Mouse (Mus musculus) induced T-regulatory cell, adult 2 months (primary cell): ENCODE measurements around the gene Epb41l3.

Experiments
- DNase-seq: peaks from one replicate; pipeline ENCODE4 v3.0.0-alpha.2; 2012; ENCODE audit warnings: low read depth

The Epb41l3 gene

DNA sequence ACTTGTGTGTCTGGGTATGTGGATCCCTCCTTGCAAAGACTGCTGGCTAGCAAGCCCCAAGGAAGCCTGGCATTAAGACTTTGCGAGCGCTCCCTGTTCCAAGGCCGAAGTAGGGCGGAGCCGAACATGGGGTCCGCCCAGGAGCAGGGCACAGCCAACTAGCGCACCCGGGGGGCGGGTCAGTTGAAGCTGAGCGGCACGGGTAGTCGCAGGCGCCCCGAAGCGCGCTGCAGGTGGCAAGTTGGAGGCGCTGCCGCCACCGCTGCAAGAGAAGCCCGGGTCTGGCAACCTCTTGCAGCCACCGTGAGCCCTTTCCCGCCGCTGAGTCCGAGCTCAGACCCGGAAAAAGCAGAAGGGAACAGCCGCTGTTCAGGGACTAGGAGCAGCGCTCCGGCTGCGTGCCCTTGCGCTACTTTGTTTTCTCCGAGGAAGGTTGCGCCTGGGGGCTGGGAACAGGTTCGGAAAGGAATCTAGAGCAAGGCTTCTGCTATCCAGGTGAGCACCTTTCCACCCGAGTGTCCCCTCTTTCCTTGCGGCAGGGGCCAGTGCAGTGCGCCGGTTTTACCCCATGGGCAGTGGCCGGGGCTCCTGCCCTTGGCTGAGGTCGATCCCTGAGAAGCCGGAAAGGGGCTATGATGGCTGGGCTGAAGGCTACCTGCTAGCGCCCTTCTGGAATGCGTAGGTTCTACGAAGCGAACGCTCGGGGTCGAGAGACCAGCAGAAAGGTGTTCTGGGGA lies at the start of gene Epb41l3:
TSS of gene Epb41l3 (plus strand) at position 183 of the 737 bp plus-strand sequence.
- DNase-seq: no peak

DNA sequence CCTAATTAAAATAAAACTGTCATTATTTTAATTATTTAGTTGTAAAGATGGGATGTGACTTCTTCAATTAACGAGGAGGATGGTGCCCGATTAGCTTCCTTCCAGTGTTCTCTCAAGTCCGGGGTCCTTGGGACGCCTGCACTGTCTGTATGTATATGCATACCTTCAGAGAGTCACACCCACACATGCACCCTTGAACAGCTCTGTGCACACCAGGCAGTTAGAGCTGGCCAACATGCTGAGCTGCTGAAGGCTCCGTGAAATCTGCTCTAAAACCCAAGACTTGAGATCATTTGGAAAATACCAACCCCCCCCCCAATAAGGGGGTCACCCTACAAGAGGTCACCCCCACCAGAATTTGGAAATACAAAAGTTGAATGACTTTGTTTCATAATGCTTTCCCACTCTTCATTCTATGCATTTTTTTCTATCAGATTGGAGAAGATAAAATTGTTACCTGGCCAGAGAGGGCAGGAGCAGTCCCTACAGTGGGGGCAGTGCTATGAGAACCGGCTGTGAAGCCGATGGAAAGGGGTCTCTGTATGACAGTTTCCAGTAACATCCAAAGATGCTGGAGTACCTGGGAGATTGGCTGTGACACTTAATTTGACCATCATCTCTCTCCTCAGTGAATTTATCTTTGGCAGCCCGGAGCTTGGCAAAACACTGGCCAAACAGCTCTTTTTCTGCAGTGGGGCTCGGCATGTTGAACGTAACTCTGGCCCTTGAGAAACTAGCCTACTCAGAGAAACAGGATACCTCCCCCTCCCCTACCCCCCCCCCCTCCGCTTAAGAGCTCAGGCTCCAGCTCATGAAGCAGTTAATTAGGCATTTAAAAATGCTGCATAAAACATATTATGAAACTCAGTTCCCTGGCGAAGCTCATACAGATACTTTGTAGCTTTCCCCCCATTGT lies 36.5 kb upstream of the Epb41l3 start:
- no peak for DNase-seq

DNA sequence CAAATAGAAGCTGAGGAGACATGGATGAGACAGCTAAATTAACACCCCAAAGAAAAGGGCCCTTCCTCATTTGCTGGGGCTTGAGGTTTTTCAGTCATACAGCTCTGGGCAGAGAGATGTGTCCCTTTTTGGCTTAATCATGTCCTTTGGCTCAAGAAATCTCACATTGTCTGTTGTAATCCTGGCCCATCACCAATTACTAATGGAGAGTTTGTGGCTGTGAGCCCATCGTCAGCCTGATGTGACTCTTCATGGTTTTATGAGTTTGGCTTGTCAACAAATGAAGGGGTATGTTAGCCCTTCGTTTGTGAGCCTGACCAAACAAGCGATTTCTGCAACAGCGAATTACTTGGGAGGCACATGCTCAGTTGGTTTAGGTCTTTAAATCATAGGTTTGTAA lies 34.0 kb upstream of the Epb41l3 start:
- no peak for DNase-seq

DNA sequence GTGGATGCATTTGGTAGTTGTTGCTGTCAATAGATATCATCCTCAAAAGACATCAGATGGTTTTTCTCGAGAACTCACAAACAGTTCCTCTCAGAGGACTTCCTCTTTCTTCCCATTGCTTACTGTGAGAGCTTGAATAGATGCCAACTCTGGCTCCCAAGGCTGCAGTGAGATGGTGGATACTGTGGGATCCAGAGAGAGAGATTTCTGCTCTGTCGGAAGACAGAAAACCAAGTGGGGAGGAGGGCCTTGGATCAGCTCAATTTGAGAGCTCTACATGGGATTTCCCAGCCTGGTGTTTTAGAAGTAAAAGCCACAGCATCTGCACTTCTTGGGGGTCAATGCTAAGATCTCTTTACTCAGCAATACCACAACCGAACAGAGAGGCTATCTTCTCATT lies 26.7 kb upstream of the Epb41l3 start:
- no peak for DNase-seq

DNA sequence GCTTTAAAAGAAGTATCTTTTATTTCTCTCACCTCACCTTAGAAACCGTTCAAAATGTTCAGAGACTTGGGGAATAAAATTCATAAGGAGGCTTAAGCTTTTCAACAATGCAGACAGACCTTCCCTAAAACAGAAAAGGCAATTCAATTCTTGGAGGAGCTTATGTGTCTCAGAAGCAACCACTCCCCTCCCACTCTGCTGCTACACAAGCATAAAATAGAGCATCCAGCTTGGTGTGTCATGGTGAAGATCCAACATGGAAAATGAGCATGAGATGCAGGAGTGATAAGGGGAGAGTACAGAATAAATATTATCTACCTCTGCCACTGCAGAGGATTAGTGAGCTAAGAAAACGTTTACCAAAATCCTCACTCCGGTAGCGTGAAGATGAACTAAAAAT lies 21.5 kb upstream of the Epb41l3 start:
- DNase-seq: no peak

DNA sequence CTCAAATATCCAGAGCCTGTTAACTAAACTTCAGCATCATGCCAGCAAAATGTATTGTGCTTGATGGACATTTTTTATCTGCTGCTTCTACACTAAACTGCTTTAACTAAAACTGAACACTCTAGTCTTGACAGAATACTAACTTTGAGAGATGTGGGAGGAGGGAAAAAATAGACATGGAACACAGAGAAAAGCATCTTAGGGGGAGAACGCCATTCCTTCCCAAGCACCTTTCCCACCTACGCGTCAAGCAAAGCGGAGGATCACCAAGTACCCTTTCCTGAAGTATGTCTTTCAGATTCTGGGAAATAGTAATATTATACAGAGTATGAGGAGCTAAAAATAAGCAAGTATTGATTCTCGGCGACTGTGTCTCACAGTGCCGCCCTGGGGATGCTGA lies 15.7 kb upstream of the Epb41l3 start:
- DNase-seq: no peak

DNA sequence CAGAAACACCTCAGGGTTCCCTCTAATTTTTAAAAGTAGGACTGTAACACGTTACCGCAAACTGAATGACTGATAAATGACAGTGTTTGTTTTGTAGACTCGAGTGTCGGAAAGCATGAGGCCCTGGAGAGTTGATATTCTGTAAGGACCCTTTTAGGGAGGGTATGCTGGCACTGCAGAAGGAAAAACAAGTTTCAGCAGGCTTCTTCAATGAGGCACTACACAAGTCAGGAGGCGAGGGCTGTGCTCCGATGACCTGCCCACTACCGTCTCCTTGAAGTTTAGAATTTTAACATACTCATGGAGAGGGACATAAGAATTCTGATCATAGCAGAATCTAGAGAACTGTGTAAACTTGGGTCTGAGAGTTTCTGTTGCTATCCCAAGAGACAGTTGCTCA lies 15.1 kb upstream of the Epb41l3 start:
- DNase-seq: no peak

DNA sequence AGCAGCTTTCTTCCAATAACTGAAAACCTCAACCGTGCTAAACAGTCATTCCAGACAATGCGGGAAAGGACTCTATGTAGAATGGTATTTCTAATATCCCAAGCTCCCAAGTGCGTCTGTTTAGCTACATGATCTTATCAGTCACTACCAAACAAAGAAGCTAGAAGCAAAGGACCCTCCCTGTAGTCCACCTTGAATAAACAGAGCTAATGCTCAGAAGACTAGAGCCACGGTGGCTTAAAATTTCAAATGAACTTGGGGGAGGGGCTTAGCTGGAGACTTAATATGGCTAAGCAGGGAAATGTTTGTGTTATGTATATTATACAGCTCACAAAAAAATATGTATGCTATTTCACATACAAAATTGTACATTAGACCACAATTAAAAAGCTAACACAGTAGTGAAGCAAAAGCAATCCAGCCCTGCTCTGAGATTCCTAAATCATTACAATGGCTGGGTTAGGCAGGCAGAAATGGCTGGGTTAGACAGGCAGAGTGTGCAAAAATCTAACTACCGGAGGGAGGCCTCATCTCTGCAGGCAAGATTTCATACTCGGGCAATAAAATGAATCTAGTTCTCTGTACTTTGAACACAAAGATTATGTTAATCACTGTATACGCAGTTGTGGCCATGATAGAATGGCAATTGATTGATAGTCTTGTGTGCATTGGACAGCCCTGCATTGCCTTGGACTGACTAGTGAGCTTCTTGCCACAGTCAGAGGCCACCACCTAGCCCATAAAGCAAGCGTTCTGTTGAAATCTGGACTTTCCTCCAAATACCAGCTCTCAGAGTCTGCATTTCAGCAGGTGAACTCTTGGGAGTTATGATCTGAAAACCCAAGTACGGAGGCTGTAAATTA lies 13.4 kb upstream of the Epb41l3 start:
- DNase-seq: no peak

DNA sequence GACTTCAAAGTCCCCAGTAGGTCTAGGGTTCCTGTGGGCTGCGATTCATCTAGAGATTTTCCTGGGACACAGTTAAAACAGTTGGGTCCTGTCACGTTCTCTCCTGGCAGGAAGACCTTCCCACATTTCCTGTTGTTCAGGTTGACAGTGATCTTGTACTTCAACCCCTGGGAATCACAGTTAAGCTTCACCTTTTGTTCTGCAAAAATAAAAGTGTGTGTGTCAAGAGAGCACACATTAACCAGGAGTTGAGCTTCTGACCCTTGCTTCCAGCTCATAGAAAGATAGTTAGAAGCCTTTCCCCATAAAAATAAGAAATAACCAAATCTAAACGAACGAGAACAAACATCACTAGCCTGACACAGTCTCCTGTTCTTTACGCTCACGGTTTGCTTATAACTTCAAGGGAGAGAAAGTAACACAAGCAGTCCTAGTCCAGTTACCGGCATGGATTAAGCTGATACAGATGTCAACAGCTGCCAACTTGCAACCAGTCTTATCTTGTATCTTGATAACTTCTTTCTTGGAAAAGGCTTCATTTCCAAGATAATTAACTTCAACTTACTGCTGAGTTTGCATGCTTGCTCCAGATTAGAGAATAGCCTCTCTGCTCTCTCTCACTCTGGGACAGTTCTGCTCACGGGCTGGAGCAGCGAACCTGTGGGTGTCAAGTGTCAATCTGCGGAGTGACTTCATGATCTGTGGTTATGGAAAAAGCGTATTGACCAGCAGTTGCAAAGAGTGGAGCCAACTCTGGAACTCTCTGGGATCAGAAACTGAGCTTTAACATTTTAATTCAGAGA lies 7.3 kb upstream of the Epb41l3 start:
- no peak for DNase-seq

DNA sequence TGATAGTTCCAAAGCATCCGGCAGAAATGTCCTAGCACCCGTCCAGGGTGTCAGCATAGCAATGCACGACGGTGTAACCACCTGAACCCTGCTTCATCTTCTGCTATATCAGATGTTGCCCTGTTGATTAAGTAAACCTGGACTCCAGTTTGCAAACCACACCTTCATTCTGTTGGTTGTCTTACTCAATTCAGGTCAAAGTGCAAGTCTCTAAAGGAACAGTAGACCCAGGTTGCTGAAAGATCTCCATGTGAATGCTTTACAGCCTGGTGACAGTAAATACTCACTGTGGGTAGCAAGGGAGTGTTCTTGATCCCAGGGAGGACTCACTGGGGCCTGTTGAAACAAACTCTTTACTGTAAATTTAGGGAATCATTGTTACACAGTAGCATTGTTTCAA lies 1.4 kb upstream of the Epb41l3 start:
- DNase-seq: no peak

DNA sequence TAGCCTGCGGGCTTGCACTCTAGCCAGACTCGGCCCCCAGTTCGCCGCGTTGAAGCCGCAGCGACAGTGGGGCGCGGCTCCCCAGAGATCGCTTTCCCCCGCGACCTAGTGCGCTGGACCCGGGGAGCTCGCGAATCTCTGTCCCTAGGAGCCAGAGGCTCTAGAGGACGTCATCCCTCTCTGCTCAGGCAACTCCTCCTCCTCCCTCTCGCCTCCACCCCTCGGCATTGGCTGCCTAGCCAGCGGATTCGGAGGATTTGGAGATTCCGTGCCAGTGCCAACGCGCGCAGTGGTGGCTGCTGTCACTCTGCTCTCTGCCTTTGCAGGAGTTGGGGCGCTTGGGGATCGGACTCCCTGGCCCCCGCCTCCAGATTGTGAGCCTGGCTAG lies 749 bp downstream of the Epb41l3 start:
- DNase-seq: no peak

DNA sequence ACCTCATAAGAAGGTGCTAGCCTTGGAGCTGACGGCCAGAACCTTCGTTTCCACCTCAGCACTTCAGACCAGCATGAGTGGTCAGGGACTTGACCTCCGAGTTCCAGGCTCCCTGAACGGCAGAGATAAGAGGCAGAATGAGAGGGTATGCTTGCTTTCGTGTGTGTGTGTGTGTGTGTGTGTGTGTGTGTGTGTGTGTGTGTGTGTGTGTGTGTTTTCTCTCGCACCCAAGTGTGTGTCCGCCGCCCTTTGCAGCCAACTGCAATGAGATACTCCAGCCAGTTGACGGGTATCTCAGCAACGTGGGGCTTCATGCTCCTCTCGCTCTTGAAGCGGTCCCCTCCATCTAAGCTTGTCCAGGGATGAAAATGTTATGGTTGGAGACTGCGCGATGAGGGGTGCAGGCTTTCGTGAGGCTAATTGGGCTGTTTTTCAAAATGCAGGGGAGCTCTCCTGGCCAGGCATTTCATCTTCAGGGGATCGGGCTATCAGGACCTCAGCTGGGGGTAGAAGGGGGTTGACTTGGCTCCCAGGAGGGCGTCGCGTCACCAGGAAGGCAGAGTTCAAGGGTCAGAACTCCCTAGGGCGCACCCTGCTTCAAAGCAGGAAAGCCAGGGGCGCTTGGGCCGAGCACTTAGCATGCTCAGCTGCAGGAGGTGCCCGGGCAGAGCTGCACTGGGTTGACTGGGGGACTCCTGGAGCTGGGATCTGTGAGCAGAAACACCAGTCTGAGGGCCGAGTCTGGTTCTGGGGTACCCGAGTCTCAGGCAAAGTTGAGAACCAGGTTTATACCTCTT lies 1.5 kb downstream of the Epb41l3 start:
- no peak for DNase-seq

DNA sequence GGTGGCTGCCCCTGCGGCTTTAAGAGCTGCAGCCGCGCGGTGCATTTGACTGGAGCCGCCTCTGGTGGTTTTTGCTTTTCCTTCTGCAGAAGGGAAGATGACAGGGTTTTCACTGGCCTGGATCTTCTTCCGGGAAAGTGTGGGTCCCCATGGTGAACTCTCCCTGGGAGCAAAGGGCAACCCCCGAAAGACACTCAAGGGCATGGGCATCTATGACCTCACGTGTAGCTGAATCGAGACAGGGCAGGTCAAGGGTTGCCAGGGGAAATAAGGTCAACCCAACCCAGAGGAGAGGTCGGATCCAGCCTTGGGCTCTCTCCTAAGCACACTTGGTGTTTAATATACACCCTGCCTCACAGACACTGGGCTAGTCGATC lies 2.0 kb downstream of the Epb41l3 start:
- DNase-seq: no peak

DNA sequence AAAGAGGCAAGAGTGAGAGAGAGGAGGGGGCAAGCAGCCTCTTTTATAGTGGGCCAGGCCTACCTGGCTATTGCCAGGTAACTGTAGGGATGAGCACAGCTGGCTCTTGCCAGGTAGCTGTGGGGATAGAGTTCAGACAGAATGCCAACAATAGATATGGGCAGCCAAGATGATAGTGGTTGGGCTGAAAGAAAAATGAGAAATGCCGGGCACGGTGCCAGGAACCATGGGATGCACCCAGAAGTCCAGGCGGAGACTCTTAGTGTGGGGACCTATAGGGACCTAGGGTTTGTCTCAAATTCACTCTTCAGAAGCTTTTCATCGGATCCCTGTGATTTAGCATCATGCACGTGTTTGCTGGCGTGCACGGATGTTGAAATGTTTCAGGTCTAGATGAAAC lies 6.8 kb downstream of the Epb41l3 start:
- no peak for DNase-seq

DNA sequence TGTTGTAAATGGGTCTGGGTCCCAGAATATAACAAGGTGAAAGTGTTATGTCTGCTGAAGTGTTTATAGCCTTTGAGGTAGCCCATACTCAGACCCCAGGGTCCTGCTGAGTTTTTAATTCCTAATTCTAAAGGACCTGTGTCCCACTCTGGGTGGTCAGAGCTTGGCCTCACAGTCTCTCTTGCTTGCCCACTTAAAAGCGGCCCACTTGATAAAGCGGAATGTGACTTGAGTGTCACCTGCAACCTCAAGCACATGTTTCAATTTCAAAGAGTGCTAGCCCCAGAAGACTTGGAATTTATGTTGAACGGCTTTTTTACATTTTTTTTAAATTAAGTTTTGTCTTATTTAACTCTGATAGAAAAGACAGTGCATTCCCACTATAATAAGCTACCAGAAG lies 16.1 kb downstream of the Epb41l3 start:
- DNase-seq: no peak

DNA sequence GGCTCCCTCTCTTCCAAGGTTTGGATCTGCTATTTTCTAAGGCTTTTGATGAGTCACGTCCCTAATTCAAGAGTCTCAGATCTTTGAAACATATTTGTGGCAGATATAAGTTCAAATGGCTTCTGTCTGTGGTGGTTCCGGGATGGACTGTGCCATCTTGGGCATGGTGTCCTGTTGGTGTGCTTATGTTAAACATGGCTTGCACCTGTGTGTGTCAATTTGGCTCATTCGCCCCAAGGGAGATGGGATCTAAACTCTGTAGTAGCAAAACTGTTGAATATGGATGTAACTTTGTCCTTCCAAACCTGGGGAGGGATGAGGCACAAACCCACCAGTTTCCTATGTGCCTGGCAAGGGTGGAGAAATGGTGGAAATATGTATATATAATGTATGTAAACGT lies 21.6 kb downstream of the Epb41l3 start:
- DNase-seq: no peak

DNA sequence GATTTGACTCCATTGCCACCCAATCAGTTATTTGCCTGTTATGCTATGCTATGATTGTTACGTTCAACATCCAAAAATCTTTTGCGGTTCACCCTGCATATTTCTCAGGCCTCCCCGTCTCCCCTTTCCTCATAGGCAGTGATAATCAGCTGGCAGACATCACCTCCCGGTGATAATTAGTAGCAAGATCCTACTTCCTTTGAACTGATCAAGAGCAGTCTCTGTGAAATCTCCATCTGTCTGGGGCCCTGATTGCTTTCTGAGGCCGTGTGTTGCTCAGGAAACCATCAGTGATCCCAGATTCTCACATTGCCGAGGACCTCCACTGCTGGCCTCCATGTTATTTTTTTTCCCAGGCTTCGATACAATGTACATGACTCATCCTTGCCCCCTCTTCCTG lies 22.5 kb downstream of the Epb41l3 start:
- DNase-seq: no peak

DNA sequence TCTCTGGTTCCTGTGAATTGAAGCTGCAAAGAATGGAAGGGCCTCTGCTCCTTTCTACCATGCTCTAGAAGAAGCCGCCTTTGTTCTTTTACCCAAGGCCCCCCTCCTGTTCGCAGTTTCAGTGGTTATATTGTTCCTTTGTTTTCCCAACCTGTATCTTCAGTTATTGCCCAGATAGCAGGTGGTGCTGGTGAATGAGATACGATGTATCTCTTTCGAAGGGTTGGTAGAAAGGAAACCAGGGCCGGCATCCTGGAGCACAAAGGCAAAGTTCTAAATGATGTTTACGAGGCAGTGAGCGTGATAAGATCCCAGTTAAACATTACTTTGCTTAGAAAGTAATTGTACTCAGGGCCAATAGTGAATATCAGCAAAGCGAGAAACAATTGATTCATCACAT lies 27.8 kb downstream of the Epb41l3 start:
- no peak for DNase-seq

DNA sequence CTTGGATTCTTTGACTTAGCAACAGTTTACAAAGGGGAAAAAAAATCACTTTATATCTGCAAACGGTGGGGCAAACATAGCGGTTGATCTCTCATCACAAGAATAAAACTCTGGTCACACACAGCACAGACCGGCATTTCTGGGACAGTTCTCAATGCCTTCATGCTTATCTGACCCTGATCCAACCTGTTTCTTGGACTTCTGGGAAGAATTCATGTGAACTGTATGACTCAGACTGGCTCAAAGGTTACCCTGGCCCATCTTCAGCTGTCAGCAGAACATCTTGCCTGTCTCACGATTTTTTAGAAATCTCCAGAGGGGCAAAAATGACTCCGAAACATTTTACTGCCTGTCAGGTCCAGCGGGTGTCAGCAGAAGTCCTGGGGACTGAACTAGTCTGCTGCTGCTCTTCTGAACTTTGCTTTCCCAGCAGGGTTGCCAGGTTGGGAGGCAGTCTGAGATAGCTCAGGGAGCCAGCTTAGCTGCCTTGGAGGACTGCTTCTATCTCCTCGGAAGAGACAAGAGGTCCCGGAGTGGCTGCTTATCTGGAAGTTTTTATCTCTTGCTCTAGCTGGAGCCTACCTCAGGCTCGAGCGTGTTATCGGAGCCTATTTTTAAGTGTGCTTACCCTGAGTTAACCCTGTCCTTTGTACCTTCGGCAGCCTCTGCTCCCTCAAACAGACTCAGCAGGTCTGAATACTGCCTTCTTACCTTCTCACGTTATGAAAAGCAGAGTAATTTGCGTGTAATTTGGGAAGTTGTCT lies 29.7 kb downstream of the Epb41l3 start:
- DNase-seq: no peak

DNA sequence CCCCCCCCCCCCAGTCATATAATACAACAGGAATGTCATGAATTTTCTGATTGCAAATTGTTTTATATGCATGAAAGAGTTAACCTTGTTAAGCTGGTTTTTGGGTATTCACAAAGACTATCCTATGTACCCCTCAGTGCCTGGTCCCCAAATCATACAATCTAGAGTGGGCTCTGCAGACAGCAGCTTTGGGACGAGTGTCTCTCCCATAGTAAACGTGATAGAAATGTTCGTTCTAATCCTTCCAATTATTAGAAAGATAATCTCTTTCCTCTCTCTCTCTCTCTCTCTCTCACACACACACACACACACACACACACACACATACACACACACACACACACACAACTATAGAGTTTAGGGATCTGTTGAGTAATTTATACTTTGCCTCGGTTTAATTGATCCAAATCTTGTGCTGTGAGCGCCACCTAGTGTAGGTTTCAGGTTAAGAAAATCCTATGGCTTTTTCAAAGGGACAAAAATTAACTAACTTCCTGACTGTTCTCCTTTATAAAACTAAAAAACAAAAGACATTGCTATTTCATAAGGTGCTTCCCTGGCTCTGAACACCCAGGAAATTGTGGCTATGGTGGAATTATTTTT lies 30.4 kb downstream of the Epb41l3 start:
- DNase-seq: peak; percentile 22
